Mouse (Mus musculus): ENCODE measurements at regions not wholly inside any gene's neighbourhood (a gene's known extent, or its start where the extent isn't known, plus 50 kb on each side); places are given as distances from the start of the nearest gene placed in this dataset.

Small RNA genes in the stretch of these regions (microRNA-seq; reads per million reads assigned to microRNA genes)
- gene Gm23400 (0 reads per million in 2 experiments), gene Gm27359 (0 reads per million in 2 experiments)
